Mouse (Mus musculus): Measurements from ENCODE around the gene Tmem109.

Gene Tmem109

GRCm38 (mm10) chr19:10881426-10882154 lies at the start of gene Tmem109:
Tmem109 (minus strand) TSS chr19:10882001.
- WGBS: under 1% methylated on average over 49 of the region's 49 CpGs

GRCm38 (mm10) chr19:10930641-10931040 lies 48.8 kb upstream of the Tmem109 start:
- 87% methylated on average over 2 of the region's 2 CpGs for WGBS

GRCm38 (mm10) chr19:10926666-10927065 lies 44.9 kb upstream of the Tmem109 start:
- 48% methylated on average over 4 of the region's 4 CpGs for WGBS

GRCm38 (mm10) chr19:10926123-10926621 lies 44.4 kb upstream of the Tmem109 start:
- 38% methylated on average over 6 of the region's 6 CpGs for WGBS

- 77% methylated on average over 4 of the region's 4 CpGs for WGBS
Observed at GRCm38 (mm10) chr19:10924220-10924619, 42.4 kb upstream of the Tmem109 start.

- WGBS: 49% methylated on average over 3 of the region's 3 CpGs
Observed at GRCm38 (mm10) chr19:10921058-10921457, 39.3 kb upstream of the Tmem109 start.

- 81% methylated on average over 2 of the region's 2 CpGs for WGBS
Observed at GRCm38 (mm10) chr19:10920532-10920931, 38.7 kb upstream of the Tmem109 start, which contains the start of gene Zp1. Zp1 (minus strand) TSS chr19:10920632.

- WGBS: 91% methylated on average over 10 of the region's 10 CpGs
Observed at GRCm38 (mm10) chr19:10918321-10918991, 36.7 kb upstream of the Tmem109 start.

- 79% methylated on average over 5 of the region's 5 CpGs for WGBS
Observed at GRCm38 (mm10) chr19:10916506-10916905, 34.7 kb upstream of the Tmem109 start.

GRCm38 (mm10) chr19:10914870-10915269 lies 33.1 kb upstream of the Tmem109 start:
- WGBS: 79% methylated on average over 2 of the region's 2 CpGs

- WGBS: 74% methylated on average over 7 of the region's 7 CpGs
Observed at GRCm38 (mm10) chr19:10914291-10914690, 32.5 kb upstream of the Tmem109 start.

GRCm38 (mm10) chr19:10909087-10909721 lies 27.4 kb upstream of the Tmem109 start:
- 68% methylated on average over 6 of the region's 6 CpGs for WGBS

GRCm38 (mm10) chr19:10907891-10908290 lies 26.1 kb upstream of the Tmem109 start:
- WGBS: 63% methylated on average over 3 of the region's 3 CpGs

GRCm38 (mm10) chr19:10905728-10906000 lies 23.9 kb upstream of the Tmem109 start:
- 66% methylated on average over 5 of the region's 5 CpGs for WGBS

- WGBS: 35% methylated on average over 7 of the region's 7 CpGs
Observed at GRCm38 (mm10) chr19:10904927-10905727, 23.3 kb upstream of the Tmem109 start.

- WGBS: 85% methylated on average over 5 of the region's 5 CpGs
Observed at GRCm38 (mm10) chr19:10904512-10904911, 22.7 kb upstream of the Tmem109 start.

- whole genome bisulfite sequencing: 91% methylated on average over 5 of the region's 5 CpGs
Observed at GRCm38 (mm10) chr19:10901046-10901445, 19.2 kb upstream of the Tmem109 start.

GRCm38 (mm10) chr19:10900315-10900714 lies 18.5 kb upstream of the Tmem109 start:
- 59% methylated on average over 6 of the region's 6 CpGs for WGBS

- 74% methylated on average over 8 of the region's 8 CpGs for WGBS
Observed at GRCm38 (mm10) chr19:10897491-10897890, 15.7 kb upstream of the Tmem109 start.

GRCm38 (mm10) chr19:10896849-10897248 lies 15.0 kb upstream of the Tmem109 start:
- WGBS: 57% methylated on average over 7 of the region's 7 CpGs

- WGBS: under 1% methylated on average over 16 of the region's 16 CpGs
Observed at GRCm38 (mm10) chr19:10895708-10896107, 13.9 kb upstream of the Tmem109 start.

GRCm38 (mm10) chr19:10895016-10895528 lies 13.3 kb upstream of the Tmem109 start, which contains the start of gene Prpf19:
Prpf19 (plus strand) TSS chr19:10895231.
- WGBS: under 1% methylated on average over 43 of the region's 43 CpGs

Data from cerebral cortex, adult 2 months (tissue).